Comparison of ENCODE assay signal across 8 mouse cellular contexts in genomic region chr19:5871273-5871672, GRCm38 (mm10). TPM values are rescaled to one million over a fixed set of nuclear protein-coding genes. Genes with fewer than 3 reads are reported as not detected.
DNase-seq lines count a peak whose midpoint lies in the region; ATAC-seq lines count a peak whose summit lies in the region.

No protein-coding gene starts in this region.

- intact Hi-C loops in heart, postnatal 10 days (cut with DNase I) = no loop called here

- H3K27me3 ChIP-seq in liver, embryonic 13.5 days = no peaks in the 10 kb centered on the region
- no peaks in the 10 kb centered on the region for H3K27me3 ChIP-seq in neural tube, embryonic 12.5 days (replicated peaks)

- H3K4me3 ChIP-seq in liver, embryonic 13.5 days (replicated peaks) = no peak overlapping the region
- no peak overlapping the region for H3K4me3 ChIP-seq in neural tube, embryonic 12.5 days

- H3K4me1 ChIP-seq in liver, embryonic 13.5 days (replicated peaks) = peaks cover 54% of the 10 kb centered on the region
- H3K4me1 ChIP-seq in neural tube, embryonic 12.5 days = peaks cover 28% of the 10 kb centered on the region

- H3K4me2 ChIP-seq in liver, embryonic 13.5 days = peak overlapping the region; percentile 15; the same call in 1 of the 2 replicates
- peak overlapping the region; percentile 39 for H3K4me2 ChIP-seq in neural tube, embryonic 12.5 days (replicated peaks)

- WGBS in liver, embryonic 13.5 days (ENCODE audit: insufficient replicate concordance) = 21% methylated on average over 7 of the region's 7 CpGs
- WGBS in neural tube, embryonic 12.5 days = 15% methylated on average over 7 of the region's 7 CpGs

- peaks cover 30% of the 10 kb centered on the region for H3K36me3 ChIP-seq in liver, embryonic 13.5 days
- H3K36me3 ChIP-seq in neural tube, embryonic 12.5 days = peaks cover 44% of the 10 kb centered on the region

- no peaks in the 10 kb centered on the region for H3K9me3 ChIP-seq in liver, embryonic 13.5 days (replicated peaks)
- no peaks in the 10 kb centered on the region for H3K9me3 ChIP-seq in neural tube, embryonic 12.5 days

- no peak overlapping the region for H3K9ac ChIP-seq in liver, embryonic 13.5 days
- H3K9ac ChIP-seq in neural tube, embryonic 12.5 days = peak overlapping the region; percentile 33

- ATAC-seq in liver, embryonic 13.5 days (ENCODE audit: low read depth) = peak; percentile 12; the same call in 1 of the 2 replicates
- ATAC-seq in neural tube, embryonic 12.5 days (ENCODE audit: low FRiP score, low read depth) = 0 out of 2 replicates have a peak, but pooled peaks have one; percentile 39

- H3K27ac ChIP-seq in liver, embryonic 13.5 days = peak overlapping the region; percentile 36; the same call in 1 of the 2 replicates
- H3K27ac ChIP-seq in neural tube, embryonic 12.5 days = peak overlapping the region; percentile 37; the same call in 1 of the 2 replicates

- DNase-seq in CD4-positive helper T cell, adult 2 months (ENCODE audit: low read depth, low spot score) = peak; percentile 62
- peak; percentile 51 for DNase-seq in brain, adult 2 months (ENCODE audit: low read depth, low spot score)
- peak; percentile 48 to 56 for DNase-seq in heart, postnatal 10 days
- no peak for DNase-seq in liver, embryonic 13.5 days
- no peak for DNase-seq in cerebellum, adult 11-12 months
- no peak for DNase-seq in left cerebral cortex, adult 8-10 months (ENCODE audit: low spot score in 2 of 2)
- no peak for DNase-seq in ovary, postnatal 10 days (ENCODE audit: low spot score)

RNA-seq across cellular contexts. Expression of gene Frmd8, which starts 3.8 kb away (rescaled TPM):
- 10 to 100 TPM; 19.0 to 20.5 TPM for total RNA-seq in heart, postnatal 10 days (2021)
- polyA plus RNA-seq in liver, embryonic 13.5 days (2015; fragmentation: Nextera tagmentation; extraction: Ambion mirVana) = 13.9 and 15.8 TPM in 2 replicates
- 27.0 and 33.0 TPM in 2 replicates for polyA plus RNA-seq in neural tube, embryonic 12.5 days (2016; fragmentation: Nextera tagmentation; extraction: Ambion mirVana)
- 10 to 100 TPM; 12.1 to 19.9 (median 13.7) TPM for total RNA-seq in left cerebral cortex, adult 8-10 months (2022)

RNA-seq across cellular contexts. Expression of gene Slc25a45, which starts 6.3 kb away (rescaled TPM):
- total RNA-seq in heart, postnatal 10 days (2021) = 1 to 10 TPM; 4.6 to 5.9 TPM
- 5.7 and 6.8 TPM in 2 replicates for polyA plus RNA-seq in liver, embryonic 13.5 days (2015; fragmentation: Nextera tagmentation; extraction: Ambion mirVana)
- 1.7 and 2.5 TPM in 2 replicates for polyA plus RNA-seq in neural tube, embryonic 12.5 days (2016; fragmentation: Nextera tagmentation; extraction: Ambion mirVana)
- 1 to 10 TPM; 3.2 to 5.1 (median 4.1) TPM for total RNA-seq in left cerebral cortex, adult 8-10 months (2022)

RNA-seq across cellular contexts. Expression of gene Tigd3, which starts 22.7 kb away (rescaled TPM):
- 1 to 10 TPM; 1.1 to 1.2 TPM for total RNA-seq in heart, postnatal 10 days (2021)
- polyA plus RNA-seq in liver, embryonic 13.5 days (2015; fragmentation: Nextera tagmentation; extraction: Ambion mirVana) = 2.5 TPM in 2 replicates
- polyA plus RNA-seq in neural tube, embryonic 12.5 days (2016; fragmentation: Nextera tagmentation; extraction: Ambion mirVana) = 10.5 and 11.8 TPM in 2 replicates
- total RNA-seq in left cerebral cortex, adult 8-10 months (2022) = 1 to 10 TPM; 3.9 to 5.6 (median 5.0) TPM

RNA-seq across cellular contexts. Expression of gene Dpf2, which starts 41.5 kb away (rescaled TPM):
- total RNA-seq in heart, postnatal 10 days (2021) = 100 to 1,000 TPM; 100 to 101 TPM
- polyA plus RNA-seq in liver, embryonic 13.5 days (2015; fragmentation: Nextera tagmentation; extraction: Ambion mirVana) = 56.7 and 60.0 TPM in 2 replicates
- 156 and 174 TPM in 2 replicates for polyA plus RNA-seq in neural tube, embryonic 12.5 days (2016; fragmentation: Nextera tagmentation; extraction: Ambion mirVana)
- 10 to 100 TPM; 76.4 to 87.8 (median 81.6) TPM for total RNA-seq in left cerebral cortex, adult 8-10 months (2022)

RNA-seq across cellular contexts. Expression of gene Cdc42ep2, which starts 53.3 kb away (rescaled TPM):
- total RNA-seq in heart, postnatal 10 days (2021) = 10 to 100 TPM; 14.0 to 16.0 TPM
- polyA plus RNA-seq in liver, embryonic 13.5 days (2015; fragmentation: Nextera tagmentation; extraction: Ambion mirVana) = 2.7 and 3.0 TPM in 2 replicates
- 4.7 and 5.7 TPM in 2 replicates for polyA plus RNA-seq in neural tube, embryonic 12.5 days (2016; fragmentation: Nextera tagmentation; extraction: Ambion mirVana)
- 1 to 10 TPM; 6.1 to 7.4 (median 6.4) TPM for total RNA-seq in left cerebral cortex, adult 8-10 months (2022)

Comparison
In these comparisons a context has a peak if more than half of its experiments do, and no peak if none do; other contexts are left out.
1. DNase-seq: peak in CD4-positive helper T cell, adult 2 months (single experiment), brain, adult 2 months (single experiment) and heart, postnatal 10 days (2 of 2); none in liver, embryonic 13.5 days (single experiment), cerebellum, adult 11-12 months (single experiment), left cerebral cortex, adult 8-10 months (0 of 2) and ovary, postnatal 10 days (single experiment).